Mouse (Mus musculus) frontal cortex, postnatal 25 days (tissue): ENCODE results near the gene Vps72.
"Not testable (repeated sequence)": the region's sequence is repeated elsewhere in the genome, so short reads cannot be mapped to it uniquely, and the experiment has no call there.

Source experiments
- DNase-seq, 2 experiments: peaks; one replicate each; pipeline ENCODE4 v3.0.0; 2022; ENCODE audit warnings: low spot score in 2 of 2

Gene Vps72

GRCm38 (mm10) chr3:95133680-95134101, 22.9 kb downstream of the Vps72 start, which contains the start of the genes Scnm1 and Lysmd1:
Scnm1 (minus strand) TSS chr3:95134011.
Lysmd1 (plus strand) TSS chr3:95134088.
- DNase-seq: peak; percentile 70 to 82

DNA sequence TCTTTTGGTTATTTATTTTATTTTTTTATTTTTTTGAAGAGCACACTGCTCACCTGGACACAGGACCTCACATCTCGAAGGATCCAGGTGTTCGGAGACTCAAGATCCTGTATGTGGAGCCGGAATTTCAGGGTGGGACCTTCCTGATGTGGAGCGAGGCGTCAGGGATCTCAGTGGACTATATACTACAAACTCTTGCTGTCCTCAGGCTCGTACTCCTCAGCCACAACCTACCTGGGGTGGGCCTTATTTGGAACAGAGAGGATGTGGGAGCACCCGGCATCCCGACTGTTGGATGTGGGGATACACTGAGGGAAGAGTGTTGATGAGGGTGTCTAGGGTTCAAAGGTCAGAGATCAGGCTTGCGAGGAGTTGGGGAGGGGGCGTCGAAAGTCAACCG, 23.3 kb downstream of the Vps72 start:
- not testable (repeated sequence) for DNase-seq

DNA sequence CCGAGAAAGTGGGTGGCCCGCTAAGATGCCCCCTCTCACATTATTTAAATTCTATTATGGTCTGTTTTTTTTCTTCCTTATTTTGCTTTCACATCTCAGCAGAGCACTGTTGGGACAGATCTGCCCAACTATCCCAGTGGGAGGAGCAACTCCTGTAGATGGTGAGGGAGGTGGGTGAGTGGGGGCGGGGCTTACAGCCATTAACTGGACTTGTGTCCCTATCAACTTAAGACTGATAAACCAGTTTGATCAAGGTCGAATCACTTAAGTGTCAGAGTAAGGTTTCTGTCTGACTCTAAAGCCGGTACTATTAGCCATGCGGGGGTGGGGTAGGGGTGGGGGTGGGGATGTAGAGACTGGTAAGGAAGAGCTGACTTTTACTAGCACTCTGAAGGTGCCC, 24.2 kb downstream of the Vps72 start:
- DNase-seq: no peak

- DNase-seq: no peak
Measured at GRCm38 (mm10) chr3:95135433-95136052, 24.7 kb downstream of the Vps72 start.

DNA sequence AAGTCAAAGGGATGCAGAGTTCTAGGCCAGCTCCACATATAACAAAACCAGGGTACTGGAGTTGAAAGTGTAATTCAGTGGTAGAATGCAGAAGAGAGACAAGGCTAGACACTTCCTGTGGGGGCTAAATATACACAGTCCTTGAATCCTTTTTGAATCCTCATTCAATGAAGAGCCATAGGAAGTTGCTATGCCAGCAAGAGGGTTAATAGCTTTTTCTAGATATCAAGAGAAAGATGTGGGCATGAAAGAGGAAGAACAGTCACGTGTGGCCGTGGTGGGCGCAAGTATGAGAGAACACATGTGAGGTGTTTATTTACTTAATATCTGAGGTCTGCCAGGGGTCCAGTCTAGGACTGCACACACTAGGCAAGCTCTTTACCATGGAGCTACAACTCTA, 25.5 kb downstream of the Vps72 start:
- no peak for DNase-seq

DNA sequence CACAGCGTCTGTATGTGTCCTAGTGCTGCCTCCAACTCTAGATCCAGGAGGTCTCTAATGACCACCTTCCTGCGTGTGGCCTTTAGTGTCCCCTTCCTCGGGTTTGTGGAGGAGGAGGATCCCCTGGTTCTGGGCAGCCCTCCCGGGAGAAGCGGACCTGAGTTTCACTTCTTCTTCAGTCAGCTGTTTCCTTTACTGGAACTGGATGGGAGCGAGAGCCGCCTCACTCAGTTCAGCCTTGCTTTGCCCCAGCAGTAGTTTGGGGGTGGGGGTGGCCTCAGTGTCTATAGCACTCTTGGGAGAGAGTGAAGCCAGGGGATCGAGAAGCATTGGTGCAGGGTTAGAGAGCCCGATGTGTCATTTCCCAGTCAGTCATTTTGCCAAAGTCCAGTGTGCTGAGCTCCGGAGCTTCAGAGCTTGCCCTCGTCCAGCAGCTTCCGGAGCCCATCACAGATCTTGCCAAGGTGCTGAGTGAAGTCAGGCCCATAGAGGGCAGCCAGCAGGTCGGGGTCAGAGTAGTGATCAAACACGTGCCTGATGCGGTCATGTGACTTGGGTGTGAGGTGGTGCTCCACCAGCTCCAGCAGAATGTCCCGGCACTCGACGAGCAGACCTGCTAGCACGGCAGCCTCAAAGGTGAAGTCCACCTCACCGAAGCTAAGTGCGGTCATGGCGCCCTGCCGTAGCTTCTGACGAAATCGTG, 28.9 kb downstream of the Vps72 start:
- no peak for DNase-seq

DNA sequence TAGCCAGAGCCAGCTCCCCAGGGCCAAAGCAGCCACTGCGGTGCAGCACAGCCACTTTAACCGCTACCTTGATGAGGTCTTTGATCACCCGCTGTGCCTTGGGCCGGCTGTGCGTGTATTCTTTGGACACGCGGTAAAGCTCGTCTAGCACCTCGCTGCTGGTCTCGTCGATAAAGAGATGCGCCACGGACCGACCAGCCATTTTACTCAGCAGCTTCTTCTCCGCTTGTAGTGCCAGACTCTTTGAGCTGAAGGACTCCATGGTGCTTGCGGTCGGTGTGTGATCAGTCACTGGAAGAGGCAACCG, 29.4 kb downstream of the Vps72 start:
- DNase-seq: no peak

GRCm38 (mm10) chr3:95140795-95141194, 30.0 kb downstream of the Vps72 start:
- DNase-seq: no peak

DNA sequence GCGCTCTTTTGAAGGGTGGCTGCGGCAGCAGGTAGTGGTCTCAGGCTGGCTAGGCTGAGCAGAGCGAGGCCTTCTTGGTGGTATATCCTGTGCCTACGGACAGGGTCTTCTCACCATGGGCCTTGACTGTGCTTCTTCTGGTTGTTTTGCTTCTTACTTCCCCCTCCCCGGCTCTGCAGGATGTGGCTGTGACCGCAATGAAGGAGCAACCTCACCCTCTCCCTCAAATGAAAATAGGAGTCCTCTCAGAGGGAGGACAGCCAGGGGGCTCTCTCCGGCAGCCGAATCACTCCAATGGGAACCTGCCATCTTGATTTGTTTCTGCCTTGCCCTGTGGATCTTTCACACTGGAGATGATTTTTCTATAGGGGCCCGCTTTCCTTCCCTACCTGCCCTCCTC, 30.7 kb downstream of the Vps72 start:
- no peak for DNase-seq

GRCm38 (mm10) chr3:95141952-95142616, 31.3 kb downstream of the Vps72 start, which contains the start of gene Tnfaip8l2:
Tnfaip8l2 (minus strand) TSS chr3:95142360.
- no peak for DNase-seq

GRCm38 (mm10) chr3:95142617-95143011, 31.8 kb downstream of the Vps72 start:
- DNase-seq: peak; percentile 81 to 85

DNA sequence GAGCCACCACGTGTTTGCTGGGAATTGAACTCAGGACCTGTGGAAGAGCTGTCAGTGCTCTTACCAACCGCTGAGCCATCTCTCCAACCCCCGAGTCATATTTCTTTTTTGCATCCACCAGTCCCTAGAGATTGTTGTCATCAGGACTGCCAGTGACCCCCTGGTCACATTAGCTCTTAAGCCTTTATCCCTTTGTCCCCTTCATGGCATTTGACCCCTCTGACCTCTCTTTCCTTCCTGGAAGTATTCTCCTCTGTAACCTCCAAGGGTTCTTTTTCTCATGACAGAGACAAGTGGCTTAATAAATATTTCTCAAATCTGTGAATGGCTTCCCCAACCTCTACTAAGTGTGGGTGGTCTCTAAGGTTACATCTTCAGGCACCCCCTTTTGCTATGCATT, 37.1 kb downstream of the Vps72 start:
- DNase-seq: no peak

- no peak for DNase-seq
Measured at GRCm38 (mm10) chr3:95153874-95154273, 43.1 kb downstream of the Vps72 start.

DNA sequence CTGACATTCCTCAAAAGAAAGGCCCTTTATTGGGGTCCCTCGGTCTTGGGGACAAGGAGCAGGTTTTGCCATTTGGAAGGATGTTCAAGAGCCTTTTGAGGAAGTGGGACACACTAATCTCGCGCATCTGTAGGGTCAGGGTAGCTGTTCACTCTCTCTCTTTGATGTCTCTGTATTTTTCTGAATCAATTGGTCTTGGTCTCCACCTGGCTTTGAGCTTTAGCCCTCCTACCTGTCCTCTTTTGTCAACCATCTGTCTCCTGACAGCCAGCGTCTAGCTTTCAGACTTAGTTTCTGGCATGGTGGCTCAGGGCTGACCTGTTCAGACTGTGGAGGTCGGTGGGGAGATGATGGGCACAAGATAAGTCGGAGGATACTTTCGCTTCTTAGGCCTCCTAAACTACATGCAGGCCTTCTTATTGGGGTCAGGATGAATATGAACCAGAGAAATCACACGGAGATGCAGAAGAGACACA, 48.7 kb downstream of the Vps72 start:
- DNase-seq: no peak

- DNase-seq: peak; percentile 70 to 79
Measured at GRCm38 (mm10) chr3:95159987-95160963, 49.5 kb downstream of the Vps72 start, which contains the start of gene Sema6c. Sema6c (plus strand) TSS chr3:95160457.

DNA sequence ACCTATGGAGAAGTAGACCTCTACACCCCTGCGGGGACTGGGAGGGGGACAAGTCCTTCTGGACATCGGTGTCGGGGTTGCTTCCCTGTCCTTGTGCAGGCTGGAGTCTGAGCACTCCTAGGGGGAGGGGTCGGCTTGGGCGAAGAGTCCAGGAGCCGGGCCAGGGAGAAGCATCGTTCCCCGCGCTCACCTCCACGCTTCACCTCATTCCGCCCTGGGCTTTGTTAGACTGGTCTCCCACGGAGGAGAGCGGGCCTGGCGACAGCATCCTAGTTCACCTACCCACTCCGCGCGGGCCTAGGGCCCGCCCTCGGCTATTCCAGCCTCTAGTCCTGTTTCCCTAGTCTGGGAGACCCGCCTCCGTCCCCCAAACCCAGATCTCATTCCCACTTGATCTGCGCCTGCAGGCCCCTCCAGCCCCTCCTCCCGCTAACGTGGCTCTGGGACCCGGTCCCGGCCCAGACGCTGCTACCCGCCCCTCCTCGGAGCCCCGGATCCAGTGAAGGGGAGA, 50.3 kb downstream of the Vps72 start:
- DNase-seq: no peak

GRCm38 (mm10) chr3:95161618-95162344, 51.0 kb downstream of the Vps72 start:
- DNase-seq: no peak

- DNase-seq: no peak
Measured at GRCm38 (mm10) chr3:95162345-95162628, 51.5 kb downstream of the Vps72 start.

GRCm38 (mm10) chr3:95163419-95164255, 52.8 kb downstream of the Vps72 start:
- no peak for DNase-seq

GRCm38 (mm10) chr3:95164256-95164550, 53.4 kb downstream of the Vps72 start:
- DNase-seq: no peak
